ENCODE assay signal across 15 mouse cellular contexts in the genomic region with DNA sequence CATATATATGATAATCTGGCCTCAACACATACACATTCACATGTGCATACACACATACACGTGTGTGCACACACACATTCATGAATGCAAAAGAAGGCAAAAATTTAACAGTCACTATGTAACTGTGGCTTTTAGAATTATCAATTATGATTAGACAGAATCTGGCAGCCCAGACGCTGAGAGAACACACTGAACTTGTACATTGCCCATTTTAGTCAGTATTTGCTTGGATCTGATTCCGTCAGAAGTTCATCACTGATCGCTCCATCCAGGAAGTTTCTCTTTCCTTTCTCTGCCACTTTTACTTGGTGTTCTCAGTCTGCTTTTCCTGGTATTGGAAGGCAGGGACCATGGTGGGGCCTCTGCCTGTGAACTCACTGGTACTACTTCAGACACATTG.
"Had no signal": no experiment of that assay in that cellular context is flagged by ENCODE, and none has a peak within 500 bp of the region (broad histone marks: within the 10 kb centered on the region; RNA-seq: fewer than 3 reads in every experiment).

No protein-coding gene starts in this region.

- H3K4me3 ChIP-seq: neural tube, embryonic 15.5 days; stomach, embryonic 15.5 days had no signal

- H3K27ac ChIP-seq: neural tube, embryonic 15.5 days; stomach, embryonic 15.5 days; stomach, postnatal 0 days had no signal

- DNase-seq: retina, postnatal 1 day; right cerebral cortex, adult 18-20 months; right cerebral cortex, postnatal 14 days; right cerebral cortex, postnatal 25 days; right cerebral cortex, postnatal 4 days; spleen, adult 18-20 months; thymus, adult 18-20 months; thymus, adult 2 months; thymus, postnatal 14 days; thymus, postnatal 25 days; thymus, postnatal 36 days; thymus, postnatal 4 days had no signal
